Mouse (Mus musculus) myocyte (in vitro differentiated cells): ENCODE data around the gene Tmem170. TPM values are rescaled to one million over a fixed set of nuclear protein-coding genes. Genes with fewer than 3 reads are reported as not detected.

Source experiments
- H3K27me3 ChIP-seq: one replicate; pipeline ENCODE4 v1.6.1; 2011; ENCODE audit not compliant: control insufficient read depth, insufficient read depth, insufficient read length
- H3K36me3 ChIP-seq: one replicate; pipeline ENCODE4 v1.6.1; 2011; ENCODE audit not compliant: control insufficient read depth, insufficient read depth
- H3K4me2 ChIP-seq: one replicate; pipeline ENCODE4 v1.6.1; 2011; ENCODE audit warnings: low read depth, control low read depth
- H3K4me3 ChIP-seq: one replicate; pipeline ENCODE4 v1.5.1; 2011; ENCODE audit warnings: mild to moderate bottlenecking, control low read depth, moderate library complexity
- H3K79me2 ChIP-seq: one replicate; pipeline ENCODE4 v1.6.1; 2011; ENCODE audit not compliant: control insufficient read depth, insufficient read depth
- H3ac ChIP-seq: one replicate; pipeline ENCODE4 v1.6.1; 2011; ENCODE audit not compliant: control insufficient read depth, insufficient read length
- CEBPB ChIP-seq: IDR thresholded peaks from 2 replicates; pipeline ENCODE4 v1.6.1; 2011; ENCODE audit warnings: mild to moderate bottlenecking, moderate library complexity; ENCODE audit not compliant: poor library complexity, insufficient read depth, severe bottlenecking
- E2F4 ChIP-seq: IDR thresholded peaks from one replicate; pipeline ENCODE4 v1.6.1; 2011; ENCODE audit warnings: mild to moderate bottlenecking, control low read depth, moderate library complexity; ENCODE audit not compliant: insufficient read depth
- MAX ChIP-seq: IDR thresholded peaks from one replicate; pipeline ENCODE4 v1.6.1; 2011; ENCODE audit warnings: low read depth, mild to moderate bottlenecking, control low read depth
- MYOD1 ChIP-seq, 3 experiments: IDR thresholded peaks; one replicate each; pipeline ENCODE4 v1.6.1; 2011; ENCODE audit warnings: control low read depth in 2 of 3, low read depth in 2 of 3, mild to moderate bottlenecking in 2 of 3, moderate library complexity in 1 of 3; ENCODE audit not compliant: insufficient read length in 2 of 3, control insufficient read depth in 1 of 3
- MYOG ChIP-seq, 3 experiments: IDR thresholded peaks; one replicate each; pipeline ENCODE4 v1.6.1; 2011; ENCODE audit warnings: control low read depth in 2 of 3, low read depth in 2 of 3, mild to moderate bottlenecking in 2 of 3; ENCODE audit not compliant: insufficient read length in 2 of 3, control insufficient read depth in 1 of 3, insufficient read depth in 1 of 3
- POLR2A ChIP-seq: IDR thresholded peaks from one replicate; pipeline ENCODE4 v1.6.1; 2011; ENCODE audit warnings: low read depth, mild to moderate bottlenecking, control low read depth, moderate library complexity; ENCODE audit not compliant: insufficient read length
- POLR2AphosphoS2 ChIP-seq: IDR thresholded peaks from one replicate; pipeline ENCODE4 v1.6.1; 2011; ENCODE audit warnings: low read depth, control low read depth; ENCODE audit not compliant: insufficient read length
- REST ChIP-seq: IDR thresholded peaks from one replicate; pipeline ENCODE4 v1.6.1; 2011; ENCODE audit warnings: mild to moderate bottlenecking, control low read depth, moderate library complexity; ENCODE audit not compliant: insufficient read depth, insufficient read length
- SRF ChIP-seq: IDR thresholded peaks from one replicate; pipeline ENCODE4 v1.6.1; 2011; ENCODE audit warnings: low read depth; ENCODE audit not compliant: control insufficient read depth, insufficient read length
- TCF12 ChIP-seq: IDR thresholded peaks from one replicate; pipeline ENCODE4 v1.6.1; 2011; ENCODE audit warnings: mild to moderate bottlenecking, control low read depth; ENCODE audit not compliant: poor library complexity, insufficient read depth, severe bottlenecking
- TCF3 ChIP-seq: IDR thresholded peaks from one replicate; pipeline ENCODE4 v1.6.1; 2011; ENCODE audit warnings: low read depth, control low read depth; ENCODE audit not compliant: insufficient read length
- USF1 ChIP-seq: IDR thresholded peaks from one replicate; pipeline ENCODE4 v1.6.1; 2011; ENCODE audit warnings: low read depth, mild to moderate bottlenecking, control low read depth, moderate library complexity
- polyA plus RNA-seq: library from polyadenylated mRNA; unstranded; fragments of >200 nt; fragmentation: generic; extraction: Trizol; gene quantifications from one replicate; pipeline ENCODE4 v1.2.1, GENCODE M21; 2012; ENCODE audit warnings: missing spikeins

The Tmem170 gene
- polyA plus RNA-seq, 1 experiment, result 0.92 TPM

DNA sequence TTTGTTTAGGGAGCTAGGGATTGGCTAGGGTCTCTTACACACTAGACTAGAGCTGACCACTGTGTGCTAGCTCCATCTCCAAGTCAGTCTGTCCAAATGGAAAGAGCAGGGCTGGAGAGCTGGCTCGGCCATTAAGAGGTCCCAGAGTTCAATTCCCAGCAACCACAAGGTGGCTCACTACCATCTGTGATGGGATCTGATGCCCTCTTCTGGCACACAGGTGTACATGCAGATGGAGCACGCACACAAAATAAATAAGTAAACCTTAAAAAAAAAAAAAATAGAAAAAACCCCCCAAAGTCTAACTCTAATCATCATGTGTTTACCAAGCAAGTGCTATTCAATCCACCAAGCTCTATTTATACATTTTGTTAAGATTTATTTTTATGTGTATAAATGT is 43.1 kb upstream of the Tmem170 start:
- Histone ChIP-seq H3K4me2 (no peak overlapping the region), H3K79me2 (no peaks in the 10 kb centered on the region), H3K27me3 (no peaks in the 10 kb centered on the region), H3ac (no peak overlapping the region), H3K4me3 (no peak overlapping the region), H3K36me3 (no peaks in the 10 kb centered on the region)
- TF ChIP-seq REST, result no peak
- TF ChIP-seq E2F4, result no peak
- TF ChIP-seq MAX, result no peak
- TF ChIP-seq MYOG (IDR thresholded peaks at IDR 0.05; ENCODE audit: control insufficient read depth in 1 of 3, insufficient read depth in 1 of 3, insufficient read length in 2 of 3, low read depth in 2 of 3), result no peak
- no peak for TF ChIP-seq USF1
- TF ChIP-seq CEBPB, result no peak
- TF ChIP-seq SRF, result no peak
- no peak for TF ChIP-seq MYOD1 (IDR thresholded peaks at IDR 0.05; ENCODE audit: control insufficient read depth in 1 of 3, insufficient read length in 2 of 3, low read depth in 2 of 3)
- TF ChIP-seq POLR2A, result no peak
- no peak for TF ChIP-seq TCF3
- no peak for TF ChIP-seq TCF12
- no peak for TF ChIP-seq POLR2AphosphoS2

DNA sequence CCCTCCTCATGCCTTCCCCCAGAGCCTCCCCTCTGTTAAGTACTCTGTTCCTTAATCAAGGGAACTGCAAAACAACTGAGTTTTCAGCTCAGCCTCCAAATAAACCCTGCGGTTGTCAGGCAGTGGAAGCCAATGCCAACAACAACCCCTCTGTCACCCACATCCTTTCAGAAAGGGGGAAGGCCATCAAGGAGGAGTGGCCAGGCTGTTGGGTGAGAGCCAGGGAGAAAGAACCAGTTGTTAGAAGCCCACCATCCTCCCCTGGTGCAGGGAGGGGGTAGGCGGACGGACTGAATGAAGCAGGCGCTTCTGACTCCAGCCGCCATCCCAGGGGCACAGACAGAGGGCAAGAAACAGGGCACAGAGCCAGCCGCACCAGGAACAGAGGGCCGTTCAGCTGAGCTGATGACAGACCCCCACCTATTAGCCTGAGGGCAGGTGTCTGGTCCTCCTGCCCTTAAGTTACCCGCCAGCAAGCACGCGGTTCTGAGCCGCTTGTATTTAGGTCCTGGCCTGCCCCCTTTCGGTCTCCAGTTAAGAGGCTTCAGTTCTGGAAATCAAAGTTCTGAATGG is 36.4 kb upstream of the Tmem170 start:
- TF ChIP-seq CEBPB, result no peak
- H3K27me3 ChIP-seq, result no peaks in the 10 kb centered on the region

DNA sequence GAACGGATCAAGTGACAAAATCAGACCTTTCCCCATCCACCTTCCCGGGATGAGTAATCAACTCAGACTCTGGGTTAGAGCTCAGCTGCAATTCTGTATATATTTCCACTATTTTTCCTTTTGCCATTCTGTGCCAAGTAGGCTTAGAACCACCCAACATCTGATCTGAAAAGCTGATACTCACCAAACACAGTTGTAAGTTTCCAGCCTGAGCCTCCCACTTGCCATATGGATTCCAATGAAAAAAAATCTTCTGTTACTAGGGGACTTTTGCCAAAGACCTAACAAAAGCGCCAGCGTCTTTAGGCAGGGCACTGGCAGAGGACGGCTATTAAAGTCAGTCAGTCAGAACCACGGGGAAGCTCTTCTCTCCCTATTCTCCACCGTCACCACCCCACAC is 35.0 kb upstream of the Tmem170 start:
- TF ChIP-seq TCF3, result no peak
- TF ChIP-seq CEBPB, result no peak
- TF ChIP-seq SRF, result no peak
- TF ChIP-seq TCF12, result no peak
- no peak for TF ChIP-seq USF1
- TF ChIP-seq MYOG (IDR thresholded peaks at IDR 0.05; ENCODE audit: control insufficient read depth in 1 of 3, insufficient read depth in 1 of 3, insufficient read length in 2 of 3, low read depth in 2 of 3), result no peak
- no peak for TF ChIP-seq POLR2AphosphoS2
- no peak for TF ChIP-seq MAX
- TF ChIP-seq POLR2A, result no peak
- TF ChIP-seq REST, result no peak
- TF ChIP-seq MYOD1 (IDR thresholded peaks at IDR 0.05; ENCODE audit: control insufficient read depth in 1 of 3, insufficient read length in 2 of 3, low read depth in 2 of 3), result no peak
- TF ChIP-seq E2F4, result no peak
- no peaks in the 10 kb centered on the region for H3K27me3 ChIP-seq
- no peaks in the 10 kb centered on the region for H3K79me2 ChIP-seq
- no peak overlapping the region for H3K4me2 ChIP-seq
- no peaks in the 10 kb centered on the region for H3K36me3 ChIP-seq
- H3ac ChIP-seq, result no peak overlapping the region
- no peak overlapping the region for H3K4me3 ChIP-seq

More for the DNA sequence above, 36.4 kb upstream of the Tmem170 start:
- no peaks in the 10 kb centered on the region for H3K79me2 ChIP-seq
- H3ac ChIP-seq, result no peak overlapping the region
- no peak overlapping the region for H3K4me2 ChIP-seq
- no peak overlapping the region for H3K4me3 ChIP-seq
- H3K36me3 ChIP-seq, result no peaks in the 10 kb centered on the region

DNA sequence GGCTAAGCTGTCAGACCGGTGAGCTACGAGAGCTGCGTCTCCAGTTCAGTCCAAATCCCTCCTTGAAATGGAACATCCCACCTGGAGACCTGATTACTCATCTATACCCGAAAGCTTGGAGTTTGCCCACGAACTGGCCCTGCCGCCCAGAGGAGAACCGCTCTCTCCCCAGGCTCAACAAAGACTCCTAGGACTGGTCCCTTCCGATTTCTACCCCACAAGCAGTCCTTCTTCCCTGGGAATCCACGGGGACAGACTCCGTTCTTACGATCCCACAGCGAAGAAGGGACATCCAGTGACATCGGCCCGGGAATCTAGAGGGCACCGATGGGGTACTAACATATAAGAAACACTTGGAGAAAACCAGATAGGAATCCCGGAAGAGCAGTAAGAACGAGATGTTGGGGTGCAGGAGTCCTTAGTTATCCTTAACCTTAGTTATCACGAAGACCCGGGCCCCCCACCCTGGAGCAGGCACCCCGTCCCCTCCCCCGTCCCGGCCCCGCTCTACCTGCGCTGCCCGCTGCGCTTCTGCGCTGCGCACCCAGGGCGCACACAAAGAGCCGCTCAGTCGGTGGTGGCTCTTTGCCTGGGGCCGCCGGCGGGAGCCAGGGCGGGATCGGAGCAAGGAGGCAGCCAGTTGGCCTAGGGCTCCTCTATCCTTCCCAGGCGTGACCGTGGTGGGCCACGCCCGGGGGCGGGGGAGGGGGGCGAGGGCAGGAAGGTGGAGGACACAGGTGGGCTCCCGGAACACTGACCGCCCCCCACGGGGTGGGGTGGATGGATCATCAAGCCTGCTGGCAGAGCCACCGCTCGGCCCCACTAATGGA is 33.3 kb upstream of the Tmem170 start, which contains the start of gene Chst5:
Chst5 (minus strand) TSS at position 827 of the 830 bp plus-strand sequence.
- no peak within 1 kb of the TSS for H3ac ChIP-seq
- H3K27me3 ChIP-seq, result no peaks in the 10 kb centered on the region
- no peak within 1 kb of the TSS for H3K4me2 ChIP-seq
- H3K79me2 ChIP-seq, result no peaks in the 10 kb centered on the region
- no peaks in the 10 kb centered on the region for H3K36me3 ChIP-seq
- TF ChIP-seq E2F4, result no peak
- TF ChIP-seq MYOD1 (IDR thresholded peaks at IDR 0.05; ENCODE audit: control insufficient read depth in 1 of 3, insufficient read length in 2 of 3, low read depth in 2 of 3), result no peak
- no peak for TF ChIP-seq POLR2AphosphoS2
- no peak for TF ChIP-seq SRF
- no peak for TF ChIP-seq MAX
- TF ChIP-seq MYOG (IDR thresholded peaks at IDR 0.05; ENCODE audit: control insufficient read depth in 1 of 3, insufficient read depth in 1 of 3, insufficient read length in 2 of 3, low read depth in 2 of 3), result no peak
- TF ChIP-seq REST, result no peak
- no peak for TF ChIP-seq TCF3
- TF ChIP-seq USF1, result no peak
- TF ChIP-seq POLR2A, result no peak
- no peak for TF ChIP-seq TCF12
- no peak for TF ChIP-seq CEBPB
- no peak within 1 kb of the TSS for H3K4me3 ChIP-seq
